Mouse (Mus musculus) embryonic facial prominence, embryonic 14.5 days (tissue): ENCODE results near the gene Nipal3. TPM values are rescaled to one million over a fixed set of nuclear protein-coding genes. Genes with fewer than 3 reads are reported as not detected.
A peak's percentile ranks its signal among the peaks of the same experiment; 100 is the strongest.

ENCODE experiments used
- ATAC-seq: fragments of 200-750 bp; cut with Nextera tagmentation; 2 replicates; pipeline ENCODE4 v1.8.0; 2017; ENCODE audit warnings: low read depth, moderate number of reproducible peaks, moderate TSS enrichment
- DNase-seq: peaks from one replicate; pipeline ENCODE4 v3.0.0-alpha.2; 2015; ENCODE audit warnings: low spot score
- H3K27ac ChIP-seq: fragments of 300-500 bp; sonication (generic); replicated peaks from 2 replicates; pipeline ENCODE4 v1.5.1; 2014; ENCODE audit warnings: low read depth, mild to moderate bottlenecking, low read length, moderate library complexity
- H3K27me3 ChIP-seq: fragments of 300-500 bp; sonication (generic); replicated peaks from 2 replicates; pipeline ENCODE4 v1.6.1; 2014; ENCODE audit warnings: low read length; ENCODE audit not compliant: control insufficient read depth, insufficient read depth
- H3K36me3 ChIP-seq: fragments of 300-500 bp; sonication (generic); 2 replicates; pipeline ENCODE4 v1.6.1; 2014; ENCODE audit warnings: low read length, mixed read lengths; ENCODE audit not compliant: control insufficient read depth, insufficient read depth
- H3K4me1 ChIP-seq: fragments of 300-500 bp; sonication (generic); 2 replicates; pipeline ENCODE4 v1.6.1; 2014; ENCODE audit warnings: antibody characterized with exemption, low read length; ENCODE audit not compliant: control insufficient read depth, insufficient read depth
- H3K4me2 ChIP-seq: fragments of 300-500 bp; sonication (generic); 2 replicates; pipeline ENCODE4 v1.6.1; 2014; ENCODE audit warnings: low read depth, mild to moderate bottlenecking, low read length, moderate library complexity, mixed read lengths
- H3K4me3 ChIP-seq: fragments of 300-500 bp; sonication (generic); 2 replicates; pipeline ENCODE4 v1.5.1; 2014; ENCODE audit warnings: low read depth, mild to moderate bottlenecking, low read length
- H3K9ac ChIP-seq: fragments of 300-500 bp; sonication (generic); 2 replicates; pipeline ENCODE4 v1.6.1; 2014; ENCODE audit warnings: low read depth, mild to moderate bottlenecking, low read length, moderate library complexity, mixed read lengths
- H3K9me3 ChIP-seq: fragments of 300-500 bp; sonication (generic); 2 replicates; pipeline ENCODE4 v1.6.1; 2016; ENCODE audit warnings: low read length; ENCODE audit not compliant: control insufficient read depth
- WGBS: fragments of 180-500 bp; shearing (Covaris S2); extraction: QIAGEN DNeasy Blood & Tissue Kit; methylation state at CpG from one replicate; pipeline ENCODE4 v1.1.7; 2014; 5-methylcytosine and 5-hydroxymethylcytosine counted together
- polyA plus RNA-seq: library from polyadenylated mRNA; unstranded; fragments of >200 nt; fragmentation: Nextera tagmentation; extraction: Ambion mirVana; gene quantifications from 2 replicates; pipeline ENCODE4 v1.2.1, GENCODE M21; 2014

Gene Nipal3
- polyA plus RNA-seq, 1 experiment from 2014 or later, result 3.0 TPM

- no peak overlapping the region for H3K4me3 ChIP-seq
- ATAC-seq, result no peak
- WGBS, result 84% methylated on average over 7 of the region's 7 CpGs
- H3K4me1 ChIP-seq, result peaks cover 2% of the 10 kb centered on the region; the same call in 1 of the 2 replicates
- H3K36me3 ChIP-seq, result no peaks in the 10 kb centered on the region
- H3K27ac ChIP-seq, result no peak overlapping the region
- H3K9ac ChIP-seq, result no peak overlapping the region
- H3K27me3 ChIP-seq, result no peaks in the 10 kb centered on the region
- DNase-seq, result no peak
- no peak overlapping the region for H3K4me2 ChIP-seq
- H3K9me3 ChIP-seq, result no peaks in the 10 kb centered on the region
These were observed 19.0 kb upstream of the Nipal3 start for GRCm38 (mm10) chr4:135513865-135514264.

GRCm38 (mm10) chr4:135509515-135509914, 14.7 kb upstream of the Nipal3 start:
- WGBS, result 50% methylated on average over 12 of the region's 12 CpGs
- no peak overlapping the region for H3K9ac ChIP-seq

GRCm38 (mm10) chr4:135508419-135509039, 13.7 kb upstream of the Nipal3 start:
- no peak overlapping the region for H3K4me3 ChIP-seq
- WGBS, result 16% methylated on average over 13 of the region's 13 CpGs
- H3K4me2 ChIP-seq, result peak overlapping the region; percentile 45
- no peak overlapping the region for H3K9ac ChIP-seq
- H3K4me1 ChIP-seq, result peaks cover 2% of the 10 kb centered on the region; the same call in 1 of the 2 replicates
- H3K27me3 ChIP-seq, result no peaks in the 10 kb centered on the region
- no peaks in the 10 kb centered on the region for H3K36me3 ChIP-seq
- DNase-seq (peak; percentile 88), ATAC-seq (peak; percentile 58)
- no peak overlapping the region for H3K27ac ChIP-seq
- no peaks in the 10 kb centered on the region for H3K9me3 ChIP-seq

More at GRCm38 (mm10) chr4:135509515-135509914, 14.7 kb upstream of the Nipal3 start:
- Histone ChIP-seq H3K27ac (no peak overlapping the region), H3K9me3 (no peaks in the 10 kb centered on the region), H3K4me3 (no peak overlapping the region), H3K27me3 (no peaks in the 10 kb centered on the region), H3K36me3 (no peaks in the 10 kb centered on the region), H3K4me1 (peaks cover 2% of the 10 kb centered on the region; the same call in 1 of the 2 replicates), H3K4me2 (no peak overlapping the region)
- DNase-seq (peak; percentile 26), ATAC-seq (no peak)

GRCm38 (mm10) chr4:135507547-135508350, 12.9 kb upstream of the Nipal3 start:
- Histone ChIP-seq H3K36me3 (no peaks in the 10 kb centered on the region), H3K9ac (peak overlapping the region; percentile 40), H3K4me2 (peak overlapping the region; percentile 50), H3K27ac (no peak overlapping the region), H3K4me1 (peaks cover 2% of the 10 kb centered on the region; the same call in 1 of the 2 replicates), H3K27me3 (no peaks in the 10 kb centered on the region), H3K4me3 (peak overlapping the region; percentile 20), H3K9me3 (no peaks in the 10 kb centered on the region)
- ATAC-seq (0 out of 2 replicates have a peak, but pooled peaks have one; percentile 26), DNase-seq (peak; percentile 32)
- WGBS, result 12% methylated on average over 22 of the region's 22 CpGs

- ATAC-seq (no peak), DNase-seq (no peak)
- no peak overlapping the region for H3K27ac ChIP-seq
- no peak overlapping the region for H3K9ac ChIP-seq
- no peaks in the 10 kb centered on the region for H3K27me3 ChIP-seq
- peaks cover 2% of the 10 kb centered on the region; the same call in 1 of the 2 replicates for H3K4me1 ChIP-seq
- no peak overlapping the region for H3K4me2 ChIP-seq
- no peak overlapping the region for H3K4me3 ChIP-seq
- WGBS, result 79% methylated on average over 11 of the region's 11 CpGs
- no peaks in the 10 kb centered on the region for H3K9me3 ChIP-seq
- H3K36me3 ChIP-seq, result no peaks in the 10 kb centered on the region
These were observed 11.0 kb upstream of the Nipal3 start for GRCm38 (mm10) chr4:135505794-135506193.

GRCm38 (mm10) chr4:135501587-135501986, 6.7 kb upstream of the Nipal3 start:
- Histone ChIP-seq H3K4me1 (no peaks in the 10 kb centered on the region), H3K27me3 (no peaks in the 10 kb centered on the region), H3K9me3 (0 out of 2 replicates have a peak, but pooled peaks cover 5% of the 10 kb centered on the region), H3K36me3 (no peaks in the 10 kb centered on the region), H3K4me2 (no peak overlapping the region), H3K4me3 (no peak overlapping the region), H3K9ac (no peak overlapping the region), H3K27ac (no peak overlapping the region)
- ATAC-seq (no peak), DNase-seq (no peak)
- WGBS, result 51% methylated on average over 4 of the region's 4 CpGs

GRCm38 (mm10) chr4:135499831-135500230, 5.0 kb upstream of the Nipal3 start:
- H3K4me1 ChIP-seq, result no peaks in the 10 kb centered on the region
- H3K9me3 ChIP-seq, result 0 out of 2 replicates have a peak, but pooled peaks cover 5% of the 10 kb centered on the region
- no peak for ATAC-seq
- no peak overlapping the region for H3K4me2 ChIP-seq
- H3K27ac ChIP-seq, result no peak overlapping the region
- no peaks in the 10 kb centered on the region for H3K27me3 ChIP-seq
- no peak for DNase-seq
- H3K9ac ChIP-seq, result no peak overlapping the region
- 79% methylated on average over 3 of the region's 3 CpGs for WGBS
- H3K4me3 ChIP-seq, result no peak overlapping the region
- no peaks in the 10 kb centered on the region for H3K36me3 ChIP-seq

GRCm38 (mm10) chr4:135498136-135498535, 3.3 kb upstream of the Nipal3 start:
- Histone ChIP-seq H3K4me3 (no peak overlapping the region), H3K27me3 (no peaks in the 10 kb centered on the region), H3K27ac (no peak overlapping the region), H3K9me3 (0 out of 2 replicates have a peak, but pooled peaks cover 5% of the 10 kb centered on the region), H3K9ac (no peak overlapping the region), H3K4me1 (no peaks in the 10 kb centered on the region), H3K36me3 (no peaks in the 10 kb centered on the region), H3K4me2 (no peak overlapping the region)
- ATAC-seq (no peak), DNase-seq (no peak)
- WGBS, result 85% methylated on average over 6 of the region's 6 CpGs
